Mouse (Mus musculus) mouse embryonic stem cell (cell line): ENCODE measurements around the gene Syt2.

ENCODE experiments used
- in situ Hi-C, 2 experiments: fragments of 300-500 bp; cut with MboI; formaldehyde crosslinking; loops; 1 replicate in 1 of 2; 3 replicates in 1 of 2; pipeline ENCODE4 v1.14.3; 2019 to 2020; ENCODE audit warnings: low sequenced_read_pairs in 2 of 2, low pct_unique_long_range_greater_than_20kb in 1 of 2, mixed read lengths in 1 of 2; ENCODE audit not compliant: unreplicated experiment in 1 of 2

The Syt2 gene

GRCm38 (mm10) chr1:134719718-134720304 lies 73.3 kb downstream of the Syt2 start:
- in situ Hi-C loops, result no loop called here

- in situ Hi-C loops, result no loop called here
Observed at GRCm38 (mm10) chr1:134721486-134721885, 75.0 kb downstream of the Syt2 start.

GRCm38 (mm10) chr1:134722891-134723290 lies 76.4 kb downstream of the Syt2 start:
- in situ Hi-C loops, result no loop called here

- in situ Hi-C loops, result no loop called here
Observed at GRCm38 (mm10) chr1:134725276-134725675, 78.8 kb downstream of the Syt2 start.

GRCm38 (mm10) chr1:134726480-134726879 lies 80.0 kb downstream of the Syt2 start:
- in situ Hi-C loops, result no loop called here

- in situ Hi-C loops, result no loop called here
Observed at GRCm38 (mm10) chr1:134727256-134727655, 80.8 kb downstream of the Syt2 start.

- in situ Hi-C loops, result no loop called here
Observed at GRCm38 (mm10) chr1:134733659-134734058, 87.2 kb downstream of the Syt2 start.

GRCm38 (mm10) chr1:134737463-134737862 lies 91.0 kb downstream of the Syt2 start:
- in situ Hi-C loops, result no loop called here

GRCm38 (mm10) chr1:134741433-134741832 lies 95.0 kb downstream of the Syt2 start:
- in situ Hi-C loops, result no loop called here

GRCm38 (mm10) chr1:134741946-134742661 lies 95.6 kb downstream of the Syt2 start:
- in situ Hi-C loops, result no loop called here

GRCm38 (mm10) chr1:134745648-134746047 lies 99.2 kb downstream of the Syt2 start:
- in situ Hi-C loops, result no loop called here

GRCm38 (mm10) chr1:134747236-134748174 lies 101.0 kb downstream of the Syt2 start:
- in situ Hi-C loops, result no loop called here

- in situ Hi-C loops, result no loop called here
Observed at GRCm38 (mm10) chr1:134749889-134750288, 103.4 kb downstream of the Syt2 start.

GRCm38 (mm10) chr1:134752447-134752846 lies 106.0 kb downstream of the Syt2 start:
- in situ Hi-C loops, result no loop called here

GRCm38 (mm10) chr1:134753751-134754630 lies 107.5 kb downstream of the Syt2 start:
- in situ Hi-C loops, result no loop called here

- in situ Hi-C loops, result no loop called here
Observed at GRCm38 (mm10) chr1:134754818-134755217, 108.3 kb downstream of the Syt2 start.

GRCm38 (mm10) chr1:134755548-134756189 lies 109.2 kb downstream of the Syt2 start:
- in situ Hi-C loops, result no loop called here
